Mouse (Mus musculus) embryonic facial prominence, embryonic 14.5 days (tissue): ENCODE results near the gene Gcsh. TPM values are rescaled to one million over a fixed set of nuclear protein-coding genes. Genes with fewer than 3 reads are reported as not detected.
A peak's percentile ranks its signal among the peaks of the same experiment; 100 is the strongest.

Source experiments
- ATAC-seq: fragments of 200-750 bp; cut with Nextera tagmentation; 2 replicates; pipeline ENCODE4 v1.8.0; 2017; ENCODE audit warnings: low read depth, moderate number of reproducible peaks, moderate TSS enrichment
- DNase-seq: peaks from one replicate; pipeline ENCODE4 v3.0.0-alpha.2; 2015; ENCODE audit warnings: low spot score
- H3K27ac ChIP-seq: fragments of 300-500 bp; sonication (generic); replicated peaks from 2 replicates; pipeline ENCODE4 v1.5.1; 2014; ENCODE audit warnings: low read depth, mild to moderate bottlenecking, low read length, moderate library complexity
- H3K27me3 ChIP-seq: fragments of 300-500 bp; sonication (generic); replicated peaks from 2 replicates; pipeline ENCODE4 v1.6.1; 2014; ENCODE audit warnings: low read length; ENCODE audit not compliant: control insufficient read depth, insufficient read depth
- H3K36me3 ChIP-seq: fragments of 300-500 bp; sonication (generic); 2 replicates; pipeline ENCODE4 v1.6.1; 2014; ENCODE audit warnings: low read length, mixed read lengths; ENCODE audit not compliant: control insufficient read depth, insufficient read depth
- H3K4me1 ChIP-seq: fragments of 300-500 bp; sonication (generic); 2 replicates; pipeline ENCODE4 v1.6.1; 2014; ENCODE audit warnings: antibody characterized with exemption, low read length; ENCODE audit not compliant: control insufficient read depth, insufficient read depth
- H3K4me2 ChIP-seq: fragments of 300-500 bp; sonication (generic); 2 replicates; pipeline ENCODE4 v1.6.1; 2014; ENCODE audit warnings: low read depth, mild to moderate bottlenecking, low read length, moderate library complexity, mixed read lengths
- H3K4me3 ChIP-seq: fragments of 300-500 bp; sonication (generic); 2 replicates; pipeline ENCODE4 v1.5.1; 2014; ENCODE audit warnings: low read depth, mild to moderate bottlenecking, low read length
- H3K9ac ChIP-seq: fragments of 300-500 bp; sonication (generic); 2 replicates; pipeline ENCODE4 v1.6.1; 2014; ENCODE audit warnings: low read depth, mild to moderate bottlenecking, low read length, moderate library complexity, mixed read lengths
- H3K9me3 ChIP-seq: fragments of 300-500 bp; sonication (generic); 2 replicates; pipeline ENCODE4 v1.6.1; 2016; ENCODE audit warnings: low read length; ENCODE audit not compliant: control insufficient read depth
- WGBS: fragments of 180-500 bp; shearing (Covaris S2); extraction: QIAGEN DNeasy Blood & Tissue Kit; methylation state at CpG from one replicate; pipeline ENCODE4 v1.1.7; 2014; 5-methylcytosine and 5-hydroxymethylcytosine counted together
- polyA plus RNA-seq: library from polyadenylated mRNA; unstranded; fragments of >200 nt; fragmentation: Nextera tagmentation; extraction: Ambion mirVana; gene quantifications from 2 replicates; pipeline ENCODE4 v1.2.1, GENCODE M21; 2014

The Gcsh gene
- polyA plus RNA-seq, 1 experiment from 2014 or later, result 105 TPM

- Histone ChIP-seq H3K4me2 (peak overlapping the region; percentile 85), H3K36me3 (peaks cover 9% of the 10 kb centered on the region; the same call in 1 of the 2 replicates), H3K27ac (no peak overlapping the region), H3K4me1 (0 out of 2 replicates have a peak, but pooled peaks cover 6% of the 10 kb centered on the region), H3K27me3 (no peaks in the 10 kb centered on the region), H3K9me3 (no peaks in the 10 kb centered on the region), H3K4me3 (peak overlapping the region; percentile 88), H3K9ac (peak overlapping the region; percentile 89)
- peak; percentile 65 for ATAC-seq
- WGBS, result 0% methylated on average over 22 of the region's 62 CpGs
- DNase-seq, result peak; percentile 15
These were observed 49.6 kb downstream of the Gcsh start for GRCm38 (mm10) chr8:116943555-116944384.

GRCm38 (mm10) chr8:116943161-116943554 lies 50.2 kb downstream of the Gcsh start, which contains the start of gene Atmin:
Gene Atmin (plus strand): TSS chr8:116943393.
- peak within 1 kb of the TSS; percentile 85 for H3K4me2 ChIP-seq
- WGBS, result under 1% methylated on average over 16 of the region's 46 CpGs
- peak within 1 kb of the TSS; percentile 89 for H3K9ac ChIP-seq
- peak; percentile 93 for DNase-seq
- no peaks in the 10 kb centered on the region for H3K9me3 ChIP-seq
- ATAC-seq, result peak; percentile 90
- H3K4me1 ChIP-seq, result 0 out of 2 replicates have a peak, but pooled peaks cover 6% of the 10 kb centered on the region
- no peak within 1 kb of the TSS for H3K27ac ChIP-seq
- H3K4me3 ChIP-seq, result peak within 1 kb of the TSS; percentile 88
- H3K27me3 ChIP-seq, result no peaks in the 10 kb centered on the region
- peaks cover 13% of the 10 kb centered on the region; the same call in 1 of the 2 replicates for H3K36me3 ChIP-seq

- WGBS, result 80% methylated on average over 12 of the region's 12 CpGs
- Histone ChIP-seq H3K9ac (no peak overlapping the region), H3K4me3 (peak overlapping the region; percentile 88), H3K27me3 (no peaks in the 10 kb centered on the region), H3K36me3 (peaks cover 20% of the 10 kb centered on the region; the same call in 1 of the 2 replicates), H3K4me2 (peak overlapping the region; percentile 85), H3K4me1 (0 out of 2 replicates have a peak, but pooled peaks cover 6% of the 10 kb centered on the region), H3K27ac (no peak overlapping the region), H3K9me3 (no peaks in the 10 kb centered on the region)
- no peak for ATAC-seq
- no peak for DNase-seq
These were observed 50.9 kb downstream of the Gcsh start for GRCm38 (mm10) chr8:116942284-116943058.

GRCm38 (mm10) chr8:116935506-116935905 lies 57.8 kb downstream of the Gcsh start:
- no peak overlapping the region for H3K9ac ChIP-seq
- ATAC-seq (no peak), DNase-seq (no peak)
- H3K4me1 ChIP-seq, result no peaks in the 10 kb centered on the region
- H3K36me3 ChIP-seq, result peaks cover 76% of the 10 kb centered on the region
- H3K27me3 ChIP-seq, result no peaks in the 10 kb centered on the region
- no peak overlapping the region for H3K27ac ChIP-seq
- WGBS, result 79% methylated on average over 6 of the region's 6 CpGs
- no peaks in the 10 kb centered on the region for H3K9me3 ChIP-seq
- H3K4me2 ChIP-seq, result no peak overlapping the region
- no peak overlapping the region for H3K4me3 ChIP-seq

- H3K4me1 ChIP-seq, result no peaks in the 10 kb centered on the region
- 88% methylated on average over 4 of the region's 4 CpGs for WGBS
- H3K9ac ChIP-seq, result no peak overlapping the region
- no peaks in the 10 kb centered on the region for H3K9me3 ChIP-seq
- no peak overlapping the region for H3K27ac ChIP-seq
- H3K4me3 ChIP-seq, result no peak overlapping the region
- H3K36me3 ChIP-seq, result peaks cover 76% of the 10 kb centered on the region
- no peak for ATAC-seq
- no peak overlapping the region for H3K4me2 ChIP-seq
- no peak for DNase-seq
- no peaks in the 10 kb centered on the region for H3K27me3 ChIP-seq
These were observed 58.4 kb downstream of the Gcsh start for GRCm38 (mm10) chr8:116934976-116935375.

Other genes starting within 250 kb of the Gcsh start
- gene Cmc2, start 72.1 kb downstream of the Gcsh start, polyA plus RNA-seq, result 74.4 and 77.7 TPM in 2 replicates
- gene Cenpn, start 71.8 kb downstream of the Gcsh start, polyA plus RNA-seq, result 27.9 and 31.7 TPM in 2 replicates
- 11.1 and 12.7 TPM in 2 replicates for gene Atmin, start 50.1 kb downstream of the Gcsh start, polyA plus RNA-seq
- 1.2 and 2.4 TPM in 2 replicates for gene 1700030J22Rik, start 14.6 kb downstream of the Gcsh start, polyA plus RNA-seq
- 0.03 and 0.13 TPM in 2 replicates for gene Pkd1l2, start 88.9 kb upstream of the Gcsh start, polyA plus RNA-seq
- gene Bco1, start 102.3 kb upstream of the Gcsh start, polyA plus RNA-seq, result 0.15 and 0.34 TPM in 2 replicates
- 3.0 and 3.5 TPM in 2 replicates for gene Gan, start 164.6 kb upstream of the Gcsh start, polyA plus RNA-seq